Mouse (Mus musculus) forelimb bud, embryonic 11.5 days (tissue): ENCODE data around the gene Dusp16.
"Not testable (repeated sequence)": the region's sequence is repeated elsewhere in the genome, so short reads cannot be mapped to it uniquely, and the experiment has no call there.

Experiments
- DNase-seq: peaks from one replicate; pipeline ENCODE4 v3.0.0-alpha.2; 2012; ENCODE audit warnings: low read depth, low spot score

Dusp16 gene

GRCm38 (mm10) chr6:134700451-134701210, 91.8 kb downstream of the Dusp16 start:
- peak; percentile 4 for DNase-seq

GRCm38 (mm10) chr6:134698243-134698642, 94.2 kb downstream of the Dusp16 start:
- DNase-seq: no peak

GRCm38 (mm10) chr6:134696554-134696953, 95.9 kb downstream of the Dusp16 start:
- DNase-seq: no peak

GRCm38 (mm10) chr6:134696146-134696545, 96.3 kb downstream of the Dusp16 start:
- DNase-seq: no peak

GRCm38 (mm10) chr6:134695625-134696024, 96.8 kb downstream of the Dusp16 start:
- no peak for DNase-seq

GRCm38 (mm10) chr6:134694988-134695387, 97.4 kb downstream of the Dusp16 start:
- DNase-seq: no peak

- no peak for DNase-seq
These were observed 97.9 kb downstream of the Dusp16 start for GRCm38 (mm10) chr6:134694498-134694897.

GRCm38 (mm10) chr6:134685515-134685914, 106.9 kb downstream of the Dusp16 start:
- DNase-seq: no peak

- no peak for DNase-seq
These were observed 107.4 kb downstream of the Dusp16 start for GRCm38 (mm10) chr6:134685040-134685439.

- DNase-seq: no peak
These were observed 108.0 kb downstream of the Dusp16 start for GRCm38 (mm10) chr6:134684354-134684915.

GRCm38 (mm10) chr6:134679330-134679729, 113.1 kb downstream of the Dusp16 start:
- not testable (repeated sequence) for DNase-seq

GRCm38 (mm10) chr6:134678037-134678436, 114.4 kb downstream of the Dusp16 start:
- no peak for DNase-seq

GRCm38 (mm10) chr6:134677504-134677903, 114.9 kb downstream of the Dusp16 start:
- DNase-seq: no peak

- DNase-seq: not testable (repeated sequence)
These were observed 118.7 kb downstream of the Dusp16 start for GRCm38 (mm10) chr6:134673712-134674111.

GRCm38 (mm10) chr6:134670881-134671411, 121.5 kb downstream of the Dusp16 start:
- DNase-seq: no peak

GRCm38 (mm10) chr6:134669179-134669865, 123.1 kb downstream of the Dusp16 start:
- no peak for DNase-seq

- DNase-seq: no peak
These were observed 123.9 kb downstream of the Dusp16 start for GRCm38 (mm10) chr6:134668519-134668918.

- no peak for DNase-seq
These were observed 126.6 kb downstream of the Dusp16 start for GRCm38 (mm10) chr6:134665817-134666216.
